Mouse (Mus musculus) mature B cell (primary cell): Measurements from ENCODE around the gene Otos.

Experiments used
- in situ Hi-C: fragments of 300-500 bp; cut with MboI; formaldehyde crosslinking; loops from 2 replicates; pipeline ENCODE4 v1.14.3; 2019

Otos gene

DNA sequence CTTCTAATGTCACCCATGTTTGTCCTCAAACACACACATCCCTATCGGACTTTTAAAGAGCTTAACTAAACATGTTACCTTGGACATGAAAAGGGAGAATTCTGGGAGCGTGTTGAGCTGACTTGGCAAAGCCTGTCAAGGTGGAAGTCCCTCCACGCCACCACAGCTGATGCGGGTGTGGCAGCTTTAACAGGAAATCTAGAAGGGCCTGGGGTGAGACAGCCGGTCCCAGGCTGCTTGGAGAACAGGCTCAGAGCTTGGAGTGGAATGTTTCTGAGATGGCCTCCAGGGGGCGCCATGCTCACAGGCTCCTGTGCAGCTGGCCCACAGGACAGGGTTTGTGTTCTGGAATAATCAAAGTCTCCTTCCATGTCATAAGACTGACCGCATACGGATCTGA, at the start of gene Otos:
Gene Otos (minus strand): TSS at position 169 of the 400 bp plus-strand sequence.
- in situ Hi-C loops: loop anchor here (10.0 to 25.0 kb wide), 2 partner anchors 174 to 1111 kb away; partner anchors contain the start of genes Asb1 and Ndufa10

DNA sequence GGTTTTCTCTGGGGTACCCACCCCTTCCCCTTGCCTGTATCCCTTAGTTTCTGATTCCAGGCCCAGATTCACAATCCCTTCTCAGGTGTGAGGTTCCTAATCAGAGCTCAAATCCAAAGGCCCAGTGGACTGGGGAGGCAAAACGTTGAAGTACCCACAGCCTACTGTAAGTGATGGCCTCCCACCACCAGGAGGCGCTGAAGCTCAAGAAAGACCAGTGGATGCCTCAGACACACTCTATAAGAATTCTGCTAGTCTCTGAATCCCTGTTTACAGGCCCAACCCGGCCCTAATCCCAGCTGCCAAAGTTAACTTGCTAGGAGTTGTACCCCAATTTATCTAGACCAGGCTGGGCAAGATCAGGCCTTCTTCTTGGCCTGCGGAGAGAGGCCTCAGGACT, 48.2 kb upstream of the Otos start:
- in situ Hi-C loops: no loop called here

DNA sequence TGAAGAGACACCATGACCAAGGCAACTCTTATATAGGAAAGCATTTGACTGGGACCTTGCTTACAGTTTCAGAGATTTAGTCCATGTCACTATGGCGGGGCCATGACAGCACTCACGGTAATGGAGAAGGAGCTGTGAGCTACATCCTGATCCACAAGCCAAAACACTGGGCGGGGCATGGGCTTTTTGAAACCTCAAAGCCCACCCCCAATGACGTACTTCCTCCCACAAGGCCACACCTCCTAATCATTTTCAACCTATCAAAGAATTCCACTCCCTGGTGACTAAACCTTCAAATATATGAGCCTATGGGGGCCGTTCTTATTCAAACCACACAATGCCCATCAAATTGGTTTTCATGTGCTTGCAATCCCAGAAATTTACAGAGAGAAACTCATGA, 47.1 kb upstream of the Otos start:
- in situ Hi-C loops: no loop called here

DNA sequence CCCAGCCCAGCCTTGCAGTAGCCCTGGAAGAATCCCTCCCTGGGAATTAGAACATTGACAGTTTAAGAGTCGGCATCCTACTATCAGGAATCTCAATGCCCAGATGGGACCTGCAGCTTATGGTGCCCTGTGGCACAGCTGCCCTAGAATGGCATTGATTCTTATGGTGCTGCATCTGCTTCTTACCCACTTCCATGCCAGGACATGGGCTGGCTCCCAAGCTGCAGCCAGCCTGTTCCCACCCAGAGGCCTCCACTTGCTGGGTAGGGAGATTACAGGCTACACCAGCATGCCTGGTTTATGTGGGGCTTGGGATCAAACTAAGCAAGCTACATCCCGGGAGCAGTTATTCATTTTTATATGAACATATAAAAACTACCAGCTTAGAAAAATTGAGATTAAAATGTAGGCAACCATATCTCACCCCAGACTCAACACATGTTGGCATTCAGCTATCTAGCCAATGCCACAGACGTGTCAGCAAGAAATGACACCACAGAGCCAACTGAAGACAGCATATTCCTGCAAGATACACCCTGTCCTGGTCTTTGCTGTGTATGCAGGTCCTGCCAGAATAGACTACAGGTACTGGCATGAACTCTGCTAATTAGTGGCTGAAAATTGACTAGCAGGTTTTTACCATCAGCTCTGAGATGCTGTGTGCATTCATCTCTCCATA, 42.7 kb upstream of the Otos start:
- in situ Hi-C loops: no loop called here

DNA sequence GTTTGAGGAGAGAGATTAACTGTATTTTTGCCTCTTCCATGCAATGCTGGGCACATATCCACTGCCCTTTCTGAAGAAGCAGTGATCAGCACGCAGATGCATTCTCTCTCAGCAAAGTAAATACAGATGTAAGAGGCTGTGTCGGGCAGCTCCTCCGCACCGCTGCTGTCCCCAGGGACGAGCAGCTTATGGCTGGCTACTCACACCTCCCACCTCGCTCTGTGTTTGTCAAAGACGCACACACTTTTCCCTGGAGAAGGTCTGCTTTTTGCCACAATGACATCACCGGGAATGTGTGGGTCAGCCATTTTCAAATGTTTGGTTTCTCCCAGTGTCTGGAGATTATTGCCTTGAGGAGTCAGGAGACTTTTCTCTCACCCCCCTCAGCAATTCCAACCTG, 38.4 kb upstream of the Otos start:
- in situ Hi-C loops: no loop called here

DNA sequence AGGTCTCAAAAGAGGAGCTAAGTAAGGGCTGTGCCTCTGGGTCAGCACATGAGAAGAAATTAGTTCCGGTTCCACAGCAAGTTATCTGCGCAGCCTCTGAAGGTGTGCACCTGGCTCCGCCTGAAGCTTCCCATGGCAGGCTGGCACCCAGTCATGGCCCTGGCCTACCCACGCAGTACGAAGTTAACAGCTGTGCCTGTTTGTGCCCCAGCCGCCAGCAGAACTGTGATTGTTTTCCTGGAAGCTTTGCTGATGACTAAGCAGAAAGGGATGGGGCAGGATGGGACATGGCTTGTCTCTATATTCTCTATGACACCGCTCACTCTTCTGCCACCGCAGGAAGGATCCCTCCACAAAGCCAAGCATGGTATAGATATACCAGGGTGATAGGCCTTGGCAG, 34.5 kb upstream of the Otos start:
- in situ Hi-C loops: no loop called here

DNA sequence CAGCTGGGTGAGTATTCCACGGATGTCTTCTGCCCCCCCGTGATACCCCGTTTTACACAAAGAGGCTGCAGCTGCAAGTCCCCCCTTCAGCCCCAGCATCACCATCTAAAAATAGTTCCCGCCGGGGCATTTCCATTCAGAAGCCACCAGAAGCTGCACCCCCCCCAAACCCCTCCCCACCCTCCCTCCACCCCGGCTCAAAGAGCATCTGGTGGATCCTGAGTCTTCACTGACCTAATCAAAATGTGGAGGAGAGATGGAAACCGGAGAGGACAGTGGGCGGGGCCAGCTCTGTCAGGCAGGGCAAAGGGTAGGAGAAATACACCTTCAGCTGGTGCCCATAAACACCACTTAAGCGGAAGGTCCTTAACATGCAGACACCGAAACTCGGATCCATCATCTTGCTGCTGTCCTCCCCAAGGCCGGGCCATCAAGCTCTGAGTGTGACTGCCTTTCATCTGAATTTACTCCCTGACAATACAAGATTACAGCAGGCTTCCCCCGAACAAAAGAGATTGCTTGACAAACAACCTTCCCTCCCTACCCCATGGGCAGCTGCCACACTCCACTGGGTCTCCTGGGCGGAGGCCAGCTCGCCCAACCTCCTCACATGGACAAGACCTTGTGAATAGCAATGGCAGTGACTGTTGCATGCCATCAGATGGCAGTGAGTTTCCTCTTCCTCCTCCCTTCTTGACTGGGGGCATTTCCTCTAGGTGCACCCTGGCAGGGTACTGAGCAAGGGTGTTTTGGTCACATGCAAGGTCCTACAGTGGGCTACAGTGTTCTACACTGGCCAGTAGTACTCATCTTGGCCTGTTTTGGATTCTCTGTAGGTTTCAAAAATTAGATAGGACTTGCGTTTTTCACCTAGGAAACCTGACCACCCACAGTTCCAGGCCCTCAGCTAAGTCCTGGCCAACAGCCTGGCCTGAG, 32.3 kb upstream of the Otos start:
- in situ Hi-C loops: no loop called here

DNA sequence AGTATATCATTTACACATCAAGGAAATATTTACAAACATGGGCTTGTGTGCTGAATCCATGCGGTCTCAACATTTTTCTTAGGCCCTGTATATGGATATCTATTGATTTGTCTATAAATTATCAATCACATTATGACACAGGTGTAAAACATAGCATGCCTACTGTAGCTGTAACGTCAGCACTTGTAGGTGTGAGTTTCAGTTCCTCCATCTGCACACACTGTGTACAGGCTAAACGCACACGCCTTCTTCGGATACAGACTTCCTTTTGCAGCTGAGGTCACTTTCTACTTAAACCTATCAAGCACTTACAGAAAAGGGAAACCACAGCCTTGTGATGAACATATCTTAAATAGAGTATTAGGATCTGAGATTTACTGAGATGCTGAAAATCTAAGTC, 30.1 kb upstream of the Otos start:
- in situ Hi-C loops: no loop called here

DNA sequence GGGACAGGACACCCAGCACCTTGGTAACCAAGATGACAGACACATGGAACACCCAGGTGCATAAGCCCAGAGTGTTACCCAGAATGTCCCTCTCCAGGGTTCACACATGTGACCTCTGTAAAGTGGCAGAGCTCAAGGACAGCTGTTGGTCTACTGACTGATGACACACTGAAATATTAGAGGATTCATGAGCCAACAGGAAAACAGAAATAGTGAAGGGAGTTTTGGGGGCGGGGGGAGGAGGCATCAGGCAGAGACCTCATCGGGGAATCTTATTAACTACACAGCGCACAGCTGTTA, 28.0 kb upstream of the Otos start:
- in situ Hi-C loops: no loop called here

DNA sequence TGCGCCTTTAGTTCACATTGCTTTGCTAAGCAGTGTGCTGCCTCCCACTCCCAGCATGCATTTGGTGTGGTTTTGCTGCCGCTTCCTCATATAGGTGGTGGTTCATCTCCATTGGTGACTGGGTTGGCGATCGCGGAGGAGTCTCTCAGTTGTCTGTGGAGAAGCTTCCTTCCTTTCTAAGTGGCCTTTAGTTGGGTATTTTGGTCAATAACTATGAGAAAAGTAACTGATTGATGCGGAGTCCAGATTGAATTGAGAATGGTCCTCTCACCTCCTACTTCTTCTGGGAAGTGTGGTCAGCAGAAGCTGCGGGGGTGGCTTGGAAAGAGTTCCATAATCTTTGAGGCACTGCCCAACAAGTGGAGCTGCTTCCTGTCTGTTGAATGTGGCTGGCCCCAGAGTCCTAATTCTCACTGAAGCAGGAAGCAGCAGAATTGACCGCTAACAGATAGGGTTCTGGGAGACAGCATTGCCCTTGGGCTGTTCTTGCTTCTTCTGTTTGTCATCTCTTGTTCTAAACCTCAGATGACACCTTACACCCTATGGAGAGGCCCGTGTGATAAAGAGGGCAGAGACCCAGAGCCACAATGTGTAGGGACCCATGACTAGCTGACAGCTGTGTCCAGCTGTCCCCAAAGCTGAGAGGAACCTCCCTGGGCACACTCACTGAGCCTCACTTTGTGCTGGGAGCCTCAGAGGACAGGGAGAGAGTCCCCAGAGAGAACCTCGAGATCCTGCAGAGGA, 27.5 kb upstream of the Otos start:
- in situ Hi-C loops: no loop called here

DNA sequence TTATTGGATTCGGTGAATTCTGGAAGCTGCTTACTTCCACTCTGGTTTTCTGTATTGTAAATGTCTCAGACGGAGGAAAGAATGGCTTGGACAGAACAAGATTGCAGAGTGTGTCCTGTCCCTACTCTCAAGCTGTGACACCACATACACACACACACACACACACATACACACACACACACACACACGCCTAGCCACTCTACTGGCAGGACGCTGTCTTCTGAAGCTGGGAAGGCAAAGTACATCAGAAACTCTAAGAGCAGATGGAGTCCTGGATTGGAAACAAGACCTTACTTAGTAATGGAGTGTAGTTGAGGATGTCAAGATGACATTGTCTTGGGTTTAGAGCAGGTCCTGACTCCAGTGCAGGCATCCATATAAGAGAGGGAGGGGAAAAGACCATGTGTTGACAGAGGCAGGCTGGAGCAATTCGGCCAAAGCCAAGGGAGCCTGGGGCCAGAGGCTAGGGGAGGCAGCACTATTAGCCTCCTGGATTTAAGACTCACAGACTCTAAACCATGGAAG, 24.7 kb upstream of the Otos start:
- in situ Hi-C loops: no loop called here

DNA sequence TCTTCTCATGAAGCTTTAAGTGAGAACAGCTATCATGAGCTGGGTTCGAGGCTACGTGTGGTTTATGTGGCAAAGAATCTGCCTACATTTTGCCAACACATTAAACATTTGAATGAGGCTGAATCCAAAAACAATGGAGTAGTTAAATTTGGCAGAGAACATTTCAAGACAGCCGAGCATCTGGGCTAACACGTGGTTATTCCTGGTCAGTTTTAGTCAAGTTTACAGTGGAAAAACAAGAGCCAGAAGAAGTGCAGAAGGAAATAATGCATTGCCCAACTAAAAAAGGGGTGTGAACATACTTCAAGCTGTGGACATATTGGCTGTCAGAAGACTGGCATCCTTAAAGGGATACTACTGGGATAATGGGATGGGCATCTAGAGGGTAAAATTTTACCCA, 22.7 kb upstream of the Otos start:
- in situ Hi-C loops: no loop called here

DNA sequence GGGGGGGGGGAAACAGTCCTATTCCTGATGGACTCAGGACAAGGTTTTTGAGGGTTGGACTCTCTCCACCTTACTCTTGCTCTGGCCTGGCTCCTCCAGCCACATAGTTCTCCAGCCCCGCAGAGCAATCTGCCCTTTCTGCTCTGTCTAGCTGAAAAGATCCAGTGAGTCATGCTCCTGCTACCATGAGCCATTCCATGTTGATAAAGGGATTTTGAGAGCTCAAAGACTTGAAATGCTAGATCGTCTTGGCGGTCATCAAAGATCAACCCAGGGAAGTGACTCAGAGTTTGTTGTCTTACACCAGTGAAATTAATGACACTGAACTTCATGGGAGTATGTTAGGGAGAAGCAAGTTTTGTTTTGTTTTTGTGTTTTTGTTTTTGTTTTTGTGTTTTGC, 20.8 kb upstream of the Otos start:
- in situ Hi-C loops: no loop called here

DNA sequence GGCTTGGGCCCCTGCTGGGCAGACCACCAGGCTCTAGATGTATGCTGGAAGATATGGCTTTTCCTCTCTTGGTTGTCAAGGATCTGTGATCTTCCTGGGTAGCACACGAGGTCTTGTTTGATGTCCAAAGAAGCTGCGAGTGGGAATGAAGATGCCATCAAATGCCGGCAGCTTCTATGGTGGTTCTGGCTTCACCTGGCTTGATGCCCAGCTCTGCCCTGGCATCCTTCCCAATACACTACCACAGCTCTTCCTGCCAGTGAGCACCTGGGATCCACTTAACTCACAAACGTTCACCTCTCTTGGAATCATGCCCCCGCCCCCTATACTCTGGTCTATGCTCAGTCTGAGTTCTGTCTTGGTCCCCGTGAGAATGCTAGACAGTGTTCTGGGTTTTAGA, 18.5 kb upstream of the Otos start:
- in situ Hi-C loops: no loop called here

DNA sequence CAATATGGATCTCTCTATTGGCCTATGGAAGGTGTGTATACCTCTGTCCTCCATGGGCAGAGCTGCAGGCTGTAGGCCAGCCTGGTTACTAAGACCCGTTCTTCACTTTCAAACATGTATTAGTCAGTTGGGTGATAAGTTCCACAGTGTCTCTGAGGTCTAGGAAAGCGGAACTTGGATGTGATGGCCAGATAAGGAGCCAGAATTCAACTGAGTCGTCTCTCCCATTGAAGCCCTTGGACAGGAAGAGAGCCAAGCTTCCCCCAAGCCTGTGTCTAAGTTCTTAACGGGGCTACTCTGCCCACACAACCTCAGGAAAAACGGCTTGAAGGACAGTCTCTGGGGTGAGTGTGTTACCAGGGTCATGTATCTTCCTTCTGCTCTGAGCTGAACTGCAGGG, 10.8 kb upstream of the Otos start:
- in situ Hi-C loops: no loop called here

DNA sequence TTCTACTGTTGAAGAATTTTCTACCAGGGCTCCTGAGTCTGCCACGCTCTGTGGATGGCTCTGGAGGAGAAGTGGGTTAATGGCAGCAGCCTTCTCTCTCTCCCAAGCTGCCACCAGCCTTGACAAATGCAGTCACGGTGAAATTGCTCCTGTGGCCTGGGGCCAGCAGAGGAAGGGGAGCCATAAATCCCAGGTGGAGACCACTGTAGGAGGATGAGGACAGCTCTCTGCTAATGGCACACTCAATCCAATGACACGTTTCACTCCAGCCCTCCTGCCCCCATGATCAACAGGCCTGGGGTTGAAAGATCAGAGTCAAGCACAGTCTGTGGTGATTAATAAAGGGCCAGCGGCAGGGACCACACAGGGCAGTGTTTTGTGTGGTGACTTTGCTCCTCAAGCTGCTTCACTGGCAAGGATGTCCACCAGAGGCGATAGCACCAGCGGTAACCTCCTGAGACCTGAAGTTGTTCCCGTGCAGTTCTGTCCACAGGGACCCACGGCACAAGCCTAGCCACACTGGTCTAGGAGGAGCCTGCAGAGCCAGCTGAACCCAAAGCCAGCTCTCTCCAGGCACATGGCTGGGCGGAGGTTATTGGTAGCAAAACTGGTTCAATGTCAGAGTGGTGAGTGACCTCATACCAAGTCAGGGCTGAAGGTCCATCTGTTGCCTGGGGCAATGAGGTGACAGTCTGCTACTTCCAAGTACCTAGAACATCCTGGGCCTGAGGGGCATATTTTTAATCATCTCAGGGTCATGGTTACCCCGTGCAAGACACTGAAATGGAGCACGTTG, 8.6 kb upstream of the Otos start:
- in situ Hi-C loops: no loop called here

DNA sequence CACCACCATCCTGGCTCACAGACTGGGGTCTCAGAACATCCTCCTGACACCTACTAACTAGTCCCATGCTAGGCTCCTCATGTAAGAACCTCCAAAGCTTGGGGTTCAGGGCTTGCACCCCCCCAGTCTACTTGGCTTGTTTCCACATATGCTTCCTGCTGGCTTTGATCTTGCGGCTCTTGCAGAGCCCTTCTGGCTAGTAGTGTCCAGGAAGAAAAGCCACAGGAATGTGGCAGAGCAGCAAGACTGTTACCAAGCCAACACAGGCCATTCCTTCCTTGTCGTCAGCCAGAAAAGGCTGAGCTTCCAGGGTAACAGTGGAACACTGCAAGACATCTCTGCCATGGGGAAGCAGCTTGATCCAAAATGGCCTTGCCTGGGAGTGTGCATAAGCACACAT, 6.0 kb upstream of the Otos start:
- in situ Hi-C loops: no loop called here

DNA sequence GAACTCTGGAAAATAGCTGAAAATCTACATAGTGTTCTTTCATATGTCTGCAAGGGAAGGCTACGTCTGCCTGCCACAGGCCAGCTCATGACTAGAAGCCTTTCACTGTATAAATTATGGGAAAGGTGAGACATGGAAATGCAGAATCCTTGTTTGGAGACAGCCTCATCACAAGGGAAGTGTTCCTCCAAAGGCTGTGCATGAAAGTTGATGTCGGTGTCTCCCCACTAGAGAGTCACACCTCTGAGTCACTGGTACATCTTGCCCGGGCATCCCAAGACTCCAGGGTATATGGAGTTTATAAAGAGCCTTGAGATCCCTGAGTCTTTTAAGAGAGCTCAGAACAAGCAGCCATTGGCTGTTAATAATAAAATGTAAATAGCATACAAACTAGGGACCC, 4.5 kb upstream of the Otos start:
- in situ Hi-C loops: no loop called here

DNA sequence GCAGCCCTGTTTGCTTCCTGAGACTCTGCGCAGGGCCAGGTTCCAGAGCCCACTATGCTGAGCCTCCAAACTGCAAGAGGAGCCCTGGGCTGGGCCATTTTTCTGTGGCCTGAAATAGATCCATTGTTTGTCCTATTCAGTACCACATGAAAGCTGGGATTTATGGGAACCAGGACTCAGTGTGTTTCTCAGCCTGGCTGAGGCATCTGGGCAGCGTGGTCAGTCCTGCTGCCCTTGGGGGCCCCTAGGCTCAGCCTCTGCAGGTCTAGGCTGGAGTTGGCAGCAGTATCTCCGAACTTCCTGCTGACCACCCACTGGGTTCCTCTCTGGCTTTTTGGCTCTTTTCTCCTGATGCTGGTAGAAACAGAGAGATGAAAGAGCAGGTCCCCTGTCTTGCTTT, 2.8 kb upstream of the Otos start:
- in situ Hi-C loops: no loop called here

DNA sequence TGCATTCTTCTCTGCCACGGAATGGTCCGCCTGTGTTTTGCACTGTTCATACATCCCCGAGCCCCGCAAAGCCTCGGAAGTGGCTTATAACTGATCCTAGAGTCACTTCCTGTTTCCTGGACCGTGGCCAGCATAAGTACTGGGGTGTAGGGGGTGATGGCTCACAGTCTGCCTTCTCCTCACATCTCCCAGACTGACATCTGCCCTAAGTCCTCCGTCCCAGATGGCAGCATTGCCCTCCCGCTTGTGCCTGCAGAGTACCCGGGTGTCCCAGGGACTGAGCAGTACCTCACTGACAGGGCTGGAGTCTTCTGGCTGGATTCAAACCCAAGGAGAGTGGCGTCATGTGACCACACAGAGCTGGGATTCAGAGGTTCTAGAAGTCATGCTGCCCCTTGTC, 444 bp downstream of the Otos start:
- in situ Hi-C loops: loop anchor here (10.0 to 25.0 kb wide), 2 partner anchors 173 to 1111 kb away; partner anchors contain the start of genes Asb1 and Ndufa10

DNA sequence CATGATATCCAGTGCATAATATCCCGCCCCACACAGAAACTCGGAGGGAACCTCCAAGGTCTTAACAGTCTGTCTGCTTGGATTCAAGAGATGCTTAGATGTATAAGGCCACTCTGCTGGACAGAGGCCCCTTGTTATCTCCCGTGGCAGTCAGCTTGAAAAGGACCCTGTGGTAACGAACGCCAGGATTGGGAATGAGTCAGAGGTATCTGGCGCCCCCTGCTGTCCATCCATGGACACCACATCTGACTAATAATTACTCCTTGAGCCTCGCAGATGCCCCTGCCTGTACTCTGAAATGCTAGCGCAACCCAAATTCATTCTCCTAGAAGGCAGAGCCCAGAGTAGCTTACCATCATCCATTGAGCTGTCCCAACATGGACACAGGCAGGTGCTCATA, 889 bp downstream of the Otos start:
- in situ Hi-C loops: loop anchor here (10.0 to 25.0 kb wide), 2 partner anchors 173 to 1110 kb away; partner anchors contain the start of genes Asb1 and Ndufa10
